Mouse (Mus musculus): ENCODE results near the gene Btbd35f10. TPM values are rescaled to one million over a fixed set of nuclear protein-coding genes. Genes with fewer than 3 reads are reported as not detected.

Gene Btbd35f10
- polyA plus RNA-seq (2014; fragmentation: Illumina TruSeq; extraction: RNeasy Lipid Tissue Mini Kit (QIAGEN cat#74804)), result not detected

DNA sequence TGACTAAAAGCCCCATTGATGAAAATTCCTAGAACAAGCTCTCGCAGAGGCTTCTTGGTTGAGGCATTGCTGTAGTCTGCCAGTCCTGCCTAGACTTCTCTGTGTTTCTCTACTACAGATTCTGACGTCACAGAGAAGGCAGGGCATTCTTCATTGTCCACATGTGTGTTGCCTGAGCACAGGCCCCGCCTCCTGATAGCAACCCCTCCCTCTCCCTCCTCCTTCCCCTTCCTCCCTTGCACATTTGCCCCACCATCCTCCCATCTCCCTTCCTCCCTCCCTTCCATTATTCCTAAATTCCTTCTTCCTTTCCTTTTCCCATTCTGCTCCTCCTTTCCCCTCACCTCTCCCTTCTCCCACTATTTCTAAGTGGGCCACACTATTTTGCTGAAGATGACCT, at the start of gene Btbd35f10:
Gene Btbd35f10, minus strand, starts transcription at position 101 of the 400 bp plus-strand sequence.

Other genes with a start within 250 kb of the Btbd35f10 start
- not detected for gene Btbd35f18, start 52.7 kb downstream of the Btbd35f10 start, polyA plus RNA-seq (2014; fragmentation: Illumina TruSeq; extraction: RNeasy Lipid Tissue Mini Kit (QIAGEN cat#74804))
- gene Btbd35f16, start 204.1 kb upstream of the Btbd35f10 start, polyA plus RNA-seq (2014; fragmentation: Illumina TruSeq; extraction: RNeasy Lipid Tissue Mini Kit (QIAGEN cat#74804)), result not detected